Mouse (Mus musculus): ENCODE data around the gene Nr3c2.

DNA sequence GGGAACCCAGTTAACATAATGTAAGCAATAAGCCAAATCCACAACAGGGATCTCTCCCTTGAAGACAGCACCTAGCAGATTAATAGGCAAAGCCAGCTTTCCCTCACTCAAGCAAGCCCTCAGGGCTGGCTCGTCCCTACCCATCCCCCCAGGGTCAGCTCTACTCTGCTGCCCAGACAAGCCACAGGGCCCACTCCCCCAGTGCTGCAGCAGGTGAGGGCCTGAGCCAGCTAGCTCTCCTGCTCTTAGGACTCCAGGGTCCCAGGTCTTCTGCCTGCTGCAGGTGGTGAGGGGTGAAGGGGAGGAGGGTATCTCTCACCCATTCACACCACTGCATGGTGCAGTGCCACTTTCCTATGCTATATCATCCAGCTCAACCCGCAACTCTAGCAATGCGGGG, 246.0 kb downstream of the Nr3c2 start:
- TF ChIP-seq MAFK (IDR thresholded peaks at IDR 0.05; ENCODE audit: insufficient replicate concordance, low read length) (no peak), USF1 (IDR thresholded peaks at IDR 0.05; ENCODE audit: low read depth, low read length) (no peak), POLR2A (IDR thresholded peaks at IDR 0.05; ENCODE audit: low read depth, low read length) (no peak), CHD1 (IDR thresholded peaks at IDR 0.05; ENCODE audit: low read depth, low read length) (no peak), ZMIZ1 (IDR thresholded peaks at IDR 0.05; ENCODE audit: low read depth, low read length) (no peak), EP300 (IDR thresholded peaks at IDR 0.05; ENCODE audit: low read length) (no peak), RAD21 (IDR thresholded peaks at IDR 0.05; ENCODE audit: low read depth, low read length) (no peak), ZC3H11A (IDR thresholded peaks at IDR 0.05; ENCODE audit: low read depth, low read length) (no peak), CTCF (conservative IDR thresholded peaks at IDR 0.05 in 1 of 2, IDR thresholded peaks at IDR 0.05 in 1 of 2; ENCODE audit: low read depth in 2 of 2, low read length in 2 of 2) (no peak), TBP (conservative IDR thresholded peaks at IDR 0.05; ENCODE audit: low read depth, low read length) (no peak), NRF1 (IDR thresholded peaks at IDR 0.05; ENCODE audit: low read depth, low read length) (no peak), MAZ (IDR thresholded peaks at IDR 0.05; ENCODE audit: low read depth, low read length) (no peak), POLR2AphosphoS2 (IDR thresholded peaks at IDR 0.05; ENCODE audit: low read depth, low read length) (no peak)

Measured in CH12.LX (cell line).